Mouse (Mus musculus): ENCODE measurements around the gene Ip6k1.
"Not testable (repeated sequence)": the region's sequence is repeated elsewhere in the genome, so short reads cannot be mapped to it uniquely, and the experiment has no call there.

Ip6k1 gene

GRCm38 (mm10) chr9:107992197-107992596 is 10.1 kb upstream of the Ip6k1 start, which contains the start of gene Cdhr4:
Gene Cdhr4, plus strand, starts transcription at chr9:107992497.
- Histone ChIP-seq H3K27me3 (ENCODE audit: control insufficient read depth, insufficient read depth, low read length, poor library complexity, severe bottlenecking) (no peaks in the 10 kb centered on the region), H3K36me3 (ENCODE audit: control insufficient read depth, insufficient read depth, low read length, poor library complexity, severe bottlenecking) (no peaks in the 10 kb centered on the region)
- DNase-seq (ENCODE audit: low read depth, low spot score) = no peak

DNA sequence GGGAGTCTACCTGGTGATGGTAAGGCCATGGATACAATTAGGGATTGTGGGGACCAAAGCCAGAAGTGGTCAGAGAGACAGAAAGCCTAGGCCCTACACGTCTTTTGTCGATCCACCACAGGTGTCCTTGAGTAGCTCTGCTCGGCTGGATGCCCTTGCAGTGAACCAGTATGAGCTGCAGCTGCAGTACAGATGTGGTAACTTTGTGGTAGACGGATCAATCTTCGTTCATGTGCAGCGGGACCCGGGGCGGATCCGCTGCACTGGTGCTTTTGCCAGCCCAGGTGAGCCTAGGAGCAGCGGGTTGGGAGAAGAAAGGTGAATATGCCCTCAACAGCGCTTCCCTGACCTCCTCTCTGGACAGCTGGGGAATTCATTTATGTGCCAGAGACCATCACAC is 9.3 kb upstream of the Ip6k1 start:
- Histone ChIP-seq H3K36me3 (ENCODE audit: control insufficient read depth, insufficient read depth, low read length, poor library complexity, severe bottlenecking) (no peaks in the 10 kb centered on the region), H3K27me3 (ENCODE audit: control insufficient read depth, insufficient read depth, low read length, poor library complexity, severe bottlenecking) (no peaks in the 10 kb centered on the region)
- DNase-seq (ENCODE audit: low read depth, low spot score) = no peak

DNA sequence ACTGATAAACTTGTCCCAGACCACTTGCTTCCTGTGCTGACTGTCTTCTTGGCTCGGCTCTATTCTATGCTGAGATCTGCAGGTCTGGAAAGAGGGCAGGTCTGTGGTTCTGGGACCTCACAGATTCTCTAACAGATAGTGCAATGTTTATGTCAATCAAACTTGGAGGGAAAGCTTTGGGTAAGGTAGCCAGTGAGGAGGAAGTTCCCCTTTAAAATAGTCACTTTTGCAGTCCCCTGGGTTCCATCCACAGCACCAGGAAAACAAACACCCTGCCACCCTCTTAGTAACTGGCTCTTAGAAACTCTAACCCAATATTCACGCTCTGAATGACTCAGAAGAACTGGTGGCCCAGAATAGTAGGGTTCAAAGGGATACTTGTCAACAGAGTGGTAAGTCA is 7.8 kb upstream of the Ip6k1 start:
- no peaks in the 10 kb centered on the region for H3K27me3 ChIP-seq (ENCODE audit: control insufficient read depth, insufficient read depth, low read length, poor library complexity, severe bottlenecking)
- H3K36me3 ChIP-seq (ENCODE audit: control insufficient read depth, insufficient read depth, low read length, poor library complexity, severe bottlenecking) = no peaks in the 10 kb centered on the region
- no peak for DNase-seq (ENCODE audit: low read depth, low spot score)

GRCm38 (mm10) chr9:107995513-107995912 is 6.8 kb upstream of the Ip6k1 start:
- H3K36me3 ChIP-seq (ENCODE audit: control insufficient read depth, insufficient read depth, low read length, poor library complexity, severe bottlenecking) = no peaks in the 10 kb centered on the region
- H3K27me3 ChIP-seq (ENCODE audit: control insufficient read depth, insufficient read depth, low read length, poor library complexity, severe bottlenecking) = no peaks in the 10 kb centered on the region
- no peak for DNase-seq (ENCODE audit: low read depth, low spot score)

GRCm38 (mm10) chr9:107996049-107996448 is 6.3 kb upstream of the Ip6k1 start, which contains the start of gene Gm20662:
Gene Gm20662, plus strand, starts transcription at chr9:107996349.
- no peaks in the 10 kb centered on the region for H3K27me3 ChIP-seq (ENCODE audit: control insufficient read depth, insufficient read depth, low read length, poor library complexity, severe bottlenecking)
- no peaks in the 10 kb centered on the region for H3K36me3 ChIP-seq (ENCODE audit: control insufficient read depth, insufficient read depth, low read length, poor library complexity, severe bottlenecking)
- DNase-seq (ENCODE audit: low read depth, low spot score) = no peak

DNA sequence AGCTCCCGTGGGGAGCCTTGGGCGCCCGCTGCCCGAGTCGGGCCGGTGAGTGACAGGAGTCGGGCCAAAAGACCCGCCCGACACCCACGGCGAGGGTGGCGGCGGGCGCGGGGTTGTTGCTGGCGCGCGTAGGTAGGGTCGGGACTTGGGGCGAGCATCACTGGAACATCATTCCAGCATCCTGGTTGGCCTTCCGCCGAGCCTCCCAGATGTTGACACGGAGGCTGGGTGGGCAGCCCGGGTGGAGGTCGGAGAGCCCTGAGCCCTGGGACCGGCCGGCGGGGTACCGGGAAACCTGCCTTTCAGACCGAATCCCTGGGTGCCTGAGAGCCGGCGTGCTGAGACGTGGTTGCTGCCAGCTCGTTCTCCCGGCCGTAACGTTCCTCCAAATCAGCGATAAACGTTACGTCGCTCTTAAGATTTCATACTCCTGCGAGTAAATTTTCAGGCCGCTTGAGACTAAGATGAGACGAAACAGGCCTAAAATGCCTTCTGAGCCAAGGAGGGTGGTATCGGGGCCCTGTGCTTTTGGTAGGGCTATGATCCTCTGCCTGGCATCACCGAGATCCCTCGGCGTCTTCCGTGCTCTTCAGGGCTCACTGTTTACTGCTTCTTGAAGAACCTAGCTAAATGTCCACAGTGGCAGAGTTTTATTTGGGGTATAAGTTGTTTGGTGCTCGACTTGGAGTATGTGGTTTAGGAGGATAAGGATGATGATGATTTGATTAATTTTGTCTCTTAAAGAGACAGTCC is 653 bp downstream of the Ip6k1 start:
- no peaks in the 10 kb centered on the region; the same call in 1 of the 2 replicates for H3K27me3 ChIP-seq (ENCODE audit: control insufficient read depth, insufficient read depth, low read length, poor library complexity, severe bottlenecking)
- H3K36me3 ChIP-seq (ENCODE audit: control insufficient read depth, insufficient read depth, low read length, poor library complexity, severe bottlenecking) = no peaks in the 10 kb centered on the region
- no peak for DNase-seq (ENCODE audit: low read depth, low spot score)

DNA sequence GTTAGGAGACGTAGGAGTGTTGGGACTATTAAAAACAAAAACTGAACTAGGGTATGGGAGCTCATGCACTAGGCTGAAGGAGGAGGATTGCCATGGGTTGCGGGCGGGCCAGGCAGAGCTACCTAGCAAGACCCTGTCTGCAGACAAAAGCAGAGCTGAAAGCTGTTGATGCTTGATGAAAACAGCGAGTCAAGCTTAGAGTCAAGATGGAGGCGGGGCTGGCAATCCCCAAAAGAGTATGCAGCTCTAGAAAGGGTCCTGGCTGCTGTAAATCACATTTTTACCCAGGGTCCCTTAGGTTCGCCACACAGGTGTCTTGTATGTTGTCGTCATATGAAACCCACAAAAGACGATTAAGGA is 1.2 kb downstream of the Ip6k1 start:
- DNase-seq (ENCODE audit: low read depth, low spot score) = peak; percentile 37
- Histone ChIP-seq H3K27me3 (ENCODE audit: control insufficient read depth, insufficient read depth, low read length, poor library complexity, severe bottlenecking) (no peaks in the 10 kb centered on the region; the same call in 1 of the 2 replicates), H3K36me3 (ENCODE audit: control insufficient read depth, insufficient read depth, low read length, poor library complexity, severe bottlenecking) (no peaks in the 10 kb centered on the region)

DNA sequence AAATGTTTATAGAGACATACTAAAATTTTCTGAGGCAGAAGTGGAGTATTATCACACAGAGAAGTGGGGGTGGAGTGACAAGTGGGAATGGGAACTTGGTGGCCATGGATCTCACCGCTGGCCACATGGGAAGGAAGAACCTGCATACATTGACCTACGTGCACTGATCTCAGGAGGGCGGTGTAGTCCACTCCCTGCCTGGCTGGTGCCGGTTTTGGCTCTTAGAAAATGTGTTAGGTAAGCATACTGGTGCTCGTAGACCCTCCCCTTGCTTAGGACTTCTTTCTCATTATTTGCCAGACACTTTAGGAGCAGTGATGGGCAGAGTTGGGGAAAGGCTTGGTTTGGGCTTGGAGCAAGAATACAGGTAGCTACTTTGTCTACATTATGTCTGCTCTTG is 5.7 kb downstream of the Ip6k1 start:
- Histone ChIP-seq H3K27me3 (ENCODE audit: control insufficient read depth, insufficient read depth, low read length, poor library complexity, severe bottlenecking) (no peaks in the 10 kb centered on the region; the same call in 1 of the 2 replicates), H3K36me3 (ENCODE audit: control insufficient read depth, insufficient read depth, low read length, poor library complexity, severe bottlenecking) (no peaks in the 10 kb centered on the region)
- no peak for DNase-seq (ENCODE audit: low read depth, low spot score)

DNA sequence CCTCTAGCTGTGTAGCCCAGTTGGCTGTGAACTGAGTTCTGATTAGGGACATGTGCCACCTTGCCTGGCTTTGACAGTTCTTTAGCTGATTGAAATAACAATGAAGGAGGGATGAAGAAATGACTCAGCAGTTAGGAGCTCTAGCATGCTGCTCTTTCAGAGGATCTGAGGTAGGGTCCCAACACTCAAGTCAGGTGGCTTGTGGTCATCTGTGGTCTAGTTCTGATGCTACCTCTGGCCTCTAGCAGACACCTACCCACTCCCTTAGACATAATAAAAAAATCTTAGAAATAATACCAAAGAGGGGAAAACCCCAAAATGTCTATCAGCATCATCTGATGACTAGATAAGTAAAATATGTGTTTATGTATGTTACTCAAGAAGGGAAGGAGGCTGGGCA is 8.1 kb downstream of the Ip6k1 start:
- Histone ChIP-seq H3K36me3 (ENCODE audit: control insufficient read depth, insufficient read depth, low read length, poor library complexity, severe bottlenecking) (0 out of 2 replicates have a peak, but pooled peaks cover 4% of the 10 kb centered on the region), H3K27me3 (ENCODE audit: control insufficient read depth, insufficient read depth, low read length, poor library complexity, severe bottlenecking) (no peaks in the 10 kb centered on the region)
- DNase-seq (ENCODE audit: low read depth, low spot score) = no peak

GRCm38 (mm10) chr9:108013577-108013976 is 11.3 kb downstream of the Ip6k1 start:
- not testable (repeated sequence) for H3K27me3 ChIP-seq (ENCODE audit: control insufficient read depth, insufficient read depth, low read length, poor library complexity, severe bottlenecking); H3K36me3 ChIP-seq (ENCODE audit: control insufficient read depth, insufficient read depth, low read length, poor library complexity, severe bottlenecking)
- peak; percentile 24 for DNase-seq (ENCODE audit: low read depth, low spot score)

DNA sequence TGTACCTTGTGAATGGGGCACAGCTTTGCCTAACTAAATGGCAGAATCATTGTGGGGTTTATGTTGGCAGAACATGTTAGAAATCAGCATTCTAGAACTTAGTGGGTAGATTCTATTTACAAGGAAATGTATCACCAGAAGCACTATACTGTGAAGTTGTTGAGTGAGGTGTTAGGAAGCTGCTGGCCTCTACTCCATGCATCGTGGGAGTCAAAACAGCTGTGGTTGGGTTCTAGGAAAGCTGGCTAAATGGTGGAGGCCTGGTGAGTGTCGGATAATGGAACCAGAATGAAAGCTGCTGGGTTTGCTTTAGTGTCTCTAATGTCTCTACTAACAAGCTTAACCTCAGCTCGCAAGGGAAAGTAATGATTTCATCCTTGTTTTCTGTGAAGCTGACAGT is 14.8 kb downstream of the Ip6k1 start:
- H3K36me3 ChIP-seq (ENCODE audit: control insufficient read depth, insufficient read depth, low read length, poor library complexity, severe bottlenecking) = 0 out of 2 replicates have a peak, but pooled peaks cover 4% of the 10 kb centered on the region
- H3K27me3 ChIP-seq (ENCODE audit: control insufficient read depth, insufficient read depth, low read length, poor library complexity, severe bottlenecking) = no peaks in the 10 kb centered on the region
- no peak for DNase-seq (ENCODE audit: low read depth, low spot score)

GRCm38 (mm10) chr9:108020741-108021140 is 18.4 kb downstream of the Ip6k1 start:
- no peak for DNase-seq (ENCODE audit: low read depth, low spot score)
- Histone ChIP-seq H3K36me3 (ENCODE audit: control insufficient read depth, insufficient read depth, low read length, poor library complexity, severe bottlenecking) (peaks cover 4% of the 10 kb centered on the region), H3K27me3 (ENCODE audit: control insufficient read depth, insufficient read depth, low read length, poor library complexity, severe bottlenecking) (no peaks in the 10 kb centered on the region)

DNA sequence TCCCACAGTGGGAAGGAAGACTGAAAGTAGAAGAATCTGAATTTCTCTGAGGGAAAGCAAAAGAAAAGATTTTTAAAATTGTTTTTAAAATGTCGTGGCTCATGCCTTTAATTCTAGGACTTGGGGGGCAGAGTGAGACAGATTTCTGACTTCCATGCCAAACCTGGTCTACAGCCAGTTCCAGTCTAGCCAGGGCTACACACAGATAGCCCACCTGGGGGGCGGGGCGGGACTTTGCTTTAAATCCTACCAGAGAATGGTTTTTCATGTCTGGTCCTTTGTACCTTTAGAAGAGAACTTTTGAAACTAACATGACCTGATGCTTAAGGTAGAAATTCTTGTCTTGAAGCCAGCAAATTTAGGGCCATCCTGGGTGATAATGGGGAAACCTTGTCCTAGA is 20.9 kb downstream of the Ip6k1 start:
- no peak for DNase-seq (ENCODE audit: low read depth, low spot score)
- no peaks in the 10 kb centered on the region for H3K27me3 ChIP-seq (ENCODE audit: control insufficient read depth, insufficient read depth, low read length, poor library complexity, severe bottlenecking)
- peaks cover 8% of the 10 kb centered on the region for H3K36me3 ChIP-seq (ENCODE audit: control insufficient read depth, insufficient read depth, low read length, poor library complexity, severe bottlenecking)

GRCm38 (mm10) chr9:108026584-108026983 is 24.3 kb downstream of the Ip6k1 start:
- DNase-seq (ENCODE audit: low read depth, low spot score) = peak; percentile 49
- Histone ChIP-seq H3K27me3 (ENCODE audit: control insufficient read depth, insufficient read depth, low read length, poor library complexity, severe bottlenecking) (no peaks in the 10 kb centered on the region), H3K36me3 (ENCODE audit: control insufficient read depth, insufficient read depth, low read length, poor library complexity, severe bottlenecking) (peaks cover 11% of the 10 kb centered on the region)

GRCm38 (mm10) chr9:108027867-108028266 is 25.6 kb downstream of the Ip6k1 start:
- H3K36me3 ChIP-seq (ENCODE audit: control insufficient read depth, insufficient read depth, low read length, poor library complexity, severe bottlenecking) = peaks cover 16% of the 10 kb centered on the region
- peak; percentile 13 for DNase-seq (ENCODE audit: low read depth, low spot score)

GRCm38 (mm10) chr9:108032126-108032525 is 29.8 kb downstream of the Ip6k1 start:
- peaks cover 17% of the 10 kb centered on the region for H3K36me3 ChIP-seq (ENCODE audit: control insufficient read depth, insufficient read depth, low read length, poor library complexity, severe bottlenecking)
- no peaks in the 10 kb centered on the region for H3K27me3 ChIP-seq (ENCODE audit: control insufficient read depth, insufficient read depth, low read length, poor library complexity, severe bottlenecking)
- no peak for DNase-seq (ENCODE audit: low read depth, low spot score)

More at GRCm38 (mm10) chr9:108027867-108028266, 25.6 kb downstream of the Ip6k1 start:
- no peaks in the 10 kb centered on the region for H3K27me3 ChIP-seq (ENCODE audit: control insufficient read depth, insufficient read depth, low read length, poor library complexity, severe bottlenecking)

Data from splenic B cell, adult 2 months (primary cell).